Mouse (Mus musculus) hindbrain, embryonic 12.5 days (tissue): Measurements from ENCODE around the gene Zfp593. TPM values are rescaled to one million over a fixed set of nuclear protein-coding genes. Genes with fewer than 3 reads are reported as not detected.
A peak's percentile ranks its signal among the peaks of the same experiment; 100 is the strongest.

Experiments used
- ATAC-seq: fragments of 200-750 bp; cut with Nextera tagmentation; 2 replicates; pipeline ENCODE4 v1.8.0; 2017; ENCODE audit warnings: moderate TSS enrichment; ENCODE audit not compliant: low FRiP score
- H3K27ac ChIP-seq: fragments of 300-500 bp; sonication (generic); 2 replicates; pipeline ENCODE4 v1.5.1; 2016; ENCODE audit warnings: mild to moderate bottlenecking
- H3K27me3 ChIP-seq: fragments of 300-500 bp; sonication (generic); 2 replicates; pipeline ENCODE4 v1.6.1; 2016; ENCODE audit warnings: mild to moderate bottlenecking
- H3K36me3 ChIP-seq: fragments of 300-500 bp; sonication (generic); 2 replicates; pipeline ENCODE4 v1.6.1; 2016; ENCODE audit warnings: mild to moderate bottlenecking
- H3K4me1 ChIP-seq: fragments of 300-500 bp; sonication (generic); 2 replicates; pipeline ENCODE4 v1.6.1; 2016
- H3K4me2 ChIP-seq: fragments of 300-500 bp; sonication (generic); replicated peaks from 2 replicates; pipeline ENCODE4 v1.6.1; 2016; ENCODE audit warnings: mild to moderate bottlenecking
- H3K4me3 ChIP-seq: fragments of 300-500 bp; sonication (generic); 2 replicates; pipeline ENCODE4 v1.5.1; 2016; ENCODE audit warnings: mild to moderate bottlenecking
- H3K9ac ChIP-seq: fragments of 300-500 bp; sonication (generic); 2 replicates; pipeline ENCODE4 v1.6.1; 2016; ENCODE audit warnings: mild to moderate bottlenecking, moderate library complexity
- H3K9me3 ChIP-seq: fragments of 300-500 bp; sonication (generic); replicated peaks from 2 replicates; pipeline ENCODE4 v1.6.1; 2016; ENCODE audit warnings: mild to moderate bottlenecking
- WGBS: fragments of 180-500 bp; shearing (Covaris S2); methylation state at CpG from one replicate; pipeline ENCODE4 v1.1.7; 2016; 5-methylcytosine and 5-hydroxymethylcytosine counted together
- polyA plus RNA-seq: library from polyadenylated mRNA; unstranded; fragments of >200 nt; fragmentation: Nextera tagmentation; extraction: Ambion mirVana; gene quantifications from 2 replicates; pipeline ENCODE4 v1.2.1, GENCODE M21; 2016

Zfp593 gene
- 18.3 TPM in 2 replicates for polyA plus RNA-seq

DNA sequence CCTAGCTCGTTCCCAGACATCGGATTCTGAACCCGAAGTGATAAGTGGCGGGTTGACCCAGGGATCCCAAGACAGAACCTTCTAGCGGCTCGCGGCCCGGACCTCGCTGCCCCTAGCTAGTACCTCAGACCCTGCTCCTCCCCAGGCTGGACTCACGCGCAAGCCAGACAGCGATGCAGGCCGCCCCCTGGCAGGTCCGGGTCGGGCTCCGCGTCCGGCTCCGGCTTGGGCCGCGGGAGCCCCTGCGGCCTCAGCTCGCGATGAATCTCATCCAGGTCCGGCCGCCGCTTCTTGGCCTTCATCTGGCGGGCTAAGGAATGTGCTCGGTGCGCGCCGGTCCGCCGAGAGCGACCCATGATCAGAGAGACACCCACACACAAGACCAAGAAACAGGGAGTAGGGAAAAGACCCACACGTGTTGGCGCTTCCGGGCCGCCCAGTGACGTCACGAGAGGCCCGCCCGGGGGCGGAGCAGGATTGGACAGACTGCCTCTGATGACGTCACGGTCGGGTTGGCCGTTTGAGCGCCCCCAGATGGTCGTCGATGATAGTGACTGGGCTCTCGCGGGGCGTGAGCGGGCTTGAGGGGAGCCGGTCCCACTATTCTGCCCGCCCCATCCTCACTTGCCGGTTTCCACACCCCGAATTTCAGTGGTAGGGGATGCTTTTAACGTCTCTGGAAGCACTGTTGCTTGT lies at the start of gene Zfp593:
Zfp593 (minus strand) TSS at position 445 of the 696 bp plus-strand sequence.
- peak; percentile 81 for ATAC-seq
- Histone ChIP-seq H3K27ac (no peak within 1 kb of the TSS), H3K27me3 (peaks cover 43% of the 10 kb centered on the region), H3K9ac (peak within 1 kb of the TSS; percentile 83), H3K9me3 (no peaks in the 10 kb centered on the region), H3K4me1 (peaks cover 26% of the 10 kb centered on the region), H3K4me3 (peak within 1 kb of the TSS; percentile 87), H3K4me2 (peak within 1 kb of the TSS; percentile 96), H3K36me3 (no peaks in the 10 kb centered on the region)
- WGBS: under 1% methylated on average over 60 of the region's 60 CpGs

- H3K36me3 ChIP-seq: no peaks in the 10 kb centered on the region
- WGBS: 74% methylated on average over 9 of the region's 9 CpGs
- peaks cover 5% of the 10 kb centered on the region; the same call in 1 of the 2 replicates for H3K4me1 ChIP-seq
- H3K27ac ChIP-seq: no peak overlapping the region
- H3K9ac ChIP-seq: no peak overlapping the region
- ATAC-seq: no peak
- H3K27me3 ChIP-seq: peaks cover 13% of the 10 kb centered on the region
- no peak overlapping the region for H3K4me2 ChIP-seq
- no peaks in the 10 kb centered on the region for H3K9me3 ChIP-seq
- H3K4me3 ChIP-seq: no peak overlapping the region
These were observed 48.3 kb upstream of the Zfp593 start for GRCm38 (mm10) chr4:134293692-134294163.

GRCm38 (mm10) chr4:134293061-134293691 lies 47.8 kb upstream of the Zfp593 start:
- H3K9ac ChIP-seq: no peak overlapping the region
- WGBS: 72% methylated on average over 18 of the region's 18 CpGs
- no peak overlapping the region for H3K27ac ChIP-seq
- no peaks in the 10 kb centered on the region for H3K36me3 ChIP-seq
- H3K4me1 ChIP-seq: peaks cover 11% of the 10 kb centered on the region
- no peaks in the 10 kb centered on the region for H3K9me3 ChIP-seq
- peaks cover 13% of the 10 kb centered on the region for H3K27me3 ChIP-seq
- no peak for ATAC-seq
- H3K4me2 ChIP-seq: no peak overlapping the region
- H3K4me3 ChIP-seq: no peak overlapping the region

DNA sequence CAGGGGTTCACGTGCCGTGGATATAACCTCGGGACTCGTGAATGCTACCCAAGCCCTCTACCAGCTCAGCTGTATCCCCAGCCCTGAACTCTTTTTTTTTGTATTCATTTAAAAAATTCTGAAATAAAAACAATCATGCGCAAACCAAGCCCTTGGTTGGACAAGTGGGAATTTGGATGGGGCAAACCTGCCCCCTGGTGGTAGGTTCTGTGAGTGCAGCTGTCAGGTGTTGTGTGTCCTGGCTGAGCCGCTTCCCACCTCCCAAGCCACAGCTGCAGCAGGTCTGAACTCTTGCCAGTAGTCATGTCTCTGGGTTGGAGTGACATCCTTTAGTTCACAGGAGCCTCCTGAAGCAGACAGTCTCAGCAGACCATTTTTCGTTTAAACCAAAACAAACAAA lies 46.7 kb upstream of the Zfp593 start:
- no peak overlapping the region for H3K9ac ChIP-seq
- no peaks in the 10 kb centered on the region for H3K9me3 ChIP-seq
- no peaks in the 10 kb centered on the region for H3K36me3 ChIP-seq
- 24% methylated on average over 7 of the region's 7 CpGs for WGBS
- H3K4me3 ChIP-seq: no peak overlapping the region
- H3K27ac ChIP-seq: no peak overlapping the region
- ATAC-seq: no peak
- peaks cover 15% of the 10 kb centered on the region for H3K4me1 ChIP-seq
- no peak overlapping the region for H3K4me2 ChIP-seq
- H3K27me3 ChIP-seq: peaks cover 13% of the 10 kb centered on the region

- no peak for ATAC-seq
- 48% methylated on average over 11 of the region's 11 CpGs for WGBS
These were observed 43.2 kb upstream of the Zfp593 start for GRCm38 (mm10) chr4:134288397-134289256.

DNA sequence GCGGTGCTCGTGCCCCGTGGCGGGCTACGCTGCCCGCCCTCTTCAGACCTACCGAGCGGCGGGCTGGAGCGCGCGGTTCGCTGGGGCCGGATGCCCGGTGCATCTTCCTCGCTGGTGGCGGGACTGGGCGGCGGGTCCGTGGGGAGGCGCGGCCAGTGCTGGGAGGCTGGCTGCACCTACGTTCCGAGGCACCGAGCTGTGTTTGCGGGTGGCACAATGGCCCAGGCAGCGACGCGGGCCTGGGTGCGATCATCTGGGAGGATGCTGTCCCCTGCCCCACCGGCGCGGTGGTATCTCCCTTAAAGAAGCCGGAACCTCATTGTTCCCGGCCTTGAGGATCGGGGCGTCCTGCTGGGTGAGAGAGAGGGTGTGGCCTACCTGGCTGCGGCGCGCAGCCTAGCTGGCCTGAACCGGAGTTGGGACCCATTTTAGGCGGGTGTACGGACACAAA lies 42.2 kb upstream of the Zfp593 start, which contains the start of gene Pdik1l:
Pdik1l (minus strand) TSS at position 321 of the 451 bp plus-strand sequence.
- Histone ChIP-seq H3K9ac (peak within 1 kb of the TSS; percentile 99), H3K9me3 (no peaks in the 10 kb centered on the region), H3K27me3 (no peaks in the 10 kb centered on the region), H3K4me3 (peak within 1 kb of the TSS; percentile 94), H3K4me1 (peaks cover 25% of the 10 kb centered on the region), H3K27ac (peak within 1 kb of the TSS; percentile 100), H3K4me2 (peak within 1 kb of the TSS; percentile 97), H3K36me3 (peaks cover 14% of the 10 kb centered on the region)
- ATAC-seq: peak; percentile 84
- under 1% methylated on average over 43 of the region's 43 CpGs for WGBS

More at GRCm38 (mm10) chr4:134288397-134289256, 43.2 kb upstream of the Zfp593 start:
- Histone ChIP-seq H3K9me3 (no peaks in the 10 kb centered on the region), H3K9ac (peak overlapping the region; percentile 99), H3K27ac (peak overlapping the region; percentile 100), H3K4me2 (peak overlapping the region; percentile 97), H3K27me3 (peaks cover 9% of the 10 kb centered on the region), H3K36me3 (peaks cover 8% of the 10 kb centered on the region), H3K4me1 (peaks cover 25% of the 10 kb centered on the region), H3K4me3 (peak overlapping the region; percentile 94)

DNA sequence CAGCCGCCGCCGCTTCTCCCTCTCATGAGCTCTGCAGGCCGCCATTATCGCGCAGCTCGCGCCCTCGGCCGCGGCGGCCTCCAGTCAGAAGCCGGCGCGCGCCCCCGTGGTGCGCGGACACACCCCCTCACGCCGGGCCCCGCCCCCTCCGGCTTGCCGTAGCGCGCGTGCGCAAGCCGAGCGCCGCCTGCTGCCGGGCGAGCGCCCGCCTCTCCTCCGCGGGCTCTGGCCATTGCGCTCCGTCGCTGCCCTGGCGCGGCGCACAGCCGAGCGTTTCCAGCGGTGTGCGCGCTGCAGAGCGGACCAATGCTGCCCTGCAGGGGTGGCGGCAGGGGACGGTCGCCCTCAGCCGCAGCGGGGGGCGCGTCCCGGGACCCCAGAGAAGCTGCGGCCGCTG lies 41.8 kb upstream of the Zfp593 start:
- H3K4me3 ChIP-seq: peak overlapping the region; percentile 94
- peak overlapping the region; percentile 100 for H3K27ac ChIP-seq
- peak; percentile 97 for ATAC-seq
- no peaks in the 10 kb centered on the region for H3K9me3 ChIP-seq
- peaks cover 25% of the 10 kb centered on the region for H3K4me1 ChIP-seq
- peak overlapping the region; percentile 97 for H3K4me2 ChIP-seq
- WGBS: under 1% methylated on average over 55 of the region's 59 CpGs
- no peaks in the 10 kb centered on the region for H3K27me3 ChIP-seq
- H3K9ac ChIP-seq: peak overlapping the region; percentile 99
- peaks cover 15% of the 10 kb centered on the region for H3K36me3 ChIP-seq

DNA sequence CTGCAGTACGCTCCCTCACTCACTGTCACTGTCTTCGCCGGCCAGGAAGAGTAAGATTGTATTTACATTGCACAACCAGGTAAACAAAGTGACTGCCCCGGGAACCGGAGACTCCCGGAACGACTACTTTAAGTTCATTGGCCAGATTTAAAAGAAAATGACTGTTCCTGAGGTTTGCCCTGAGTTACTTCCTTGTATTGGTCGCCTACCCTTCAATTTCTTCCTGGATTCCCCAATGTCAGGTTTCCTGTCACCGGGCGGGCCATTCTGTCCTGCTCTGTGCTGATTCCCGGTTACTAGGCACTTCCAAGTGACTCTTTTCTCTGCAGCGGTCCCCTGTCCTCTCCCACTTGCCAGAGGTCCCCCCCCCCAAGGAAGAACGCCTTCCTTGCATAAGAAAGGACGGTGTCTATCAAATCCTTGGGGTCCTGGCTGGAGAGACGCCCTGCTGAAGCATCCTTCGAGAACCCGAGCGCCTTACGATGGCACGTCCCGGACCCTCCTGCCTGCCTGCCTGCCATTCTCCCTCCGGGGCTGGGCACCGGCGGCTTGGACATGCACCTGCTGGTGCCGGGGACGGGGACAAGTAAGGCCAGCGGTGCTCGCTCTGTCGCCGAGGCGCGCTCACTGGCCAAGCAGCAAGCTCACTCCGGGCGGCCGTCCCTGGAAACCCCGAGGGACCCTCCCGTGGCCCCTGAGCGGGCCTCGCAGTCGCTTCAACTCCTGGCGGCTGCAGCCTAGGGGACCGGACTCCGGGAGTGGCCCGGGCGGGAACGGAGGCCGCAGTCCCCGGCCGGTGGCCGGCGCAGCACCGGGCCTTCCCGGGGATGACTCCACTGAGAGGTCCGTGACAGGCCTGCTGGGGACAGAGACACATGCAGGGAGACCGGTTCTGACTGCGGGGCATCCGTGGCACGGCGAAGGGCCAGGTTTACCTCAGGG lies 41.1 kb upstream of the Zfp593 start:
- Histone ChIP-seq H3K4me2 (peak overlapping the region; percentile 97), H3K9me3 (no peaks in the 10 kb centered on the region), H3K27ac (peak overlapping the region; percentile 100), H3K27me3 (no peaks in the 10 kb centered on the region), H3K4me3 (peak overlapping the region; percentile 94), H3K9ac (peak overlapping the region; percentile 99), H3K4me1 (peaks cover 25% of the 10 kb centered on the region), H3K36me3 (peaks cover 21% of the 10 kb centered on the region)
- ATAC-seq: peak; percentile 74
- WGBS: 3% methylated on average over 53 of the region's 59 CpGs

- H3K4me3 ChIP-seq: no peak overlapping the region
- no peaks in the 10 kb centered on the region for H3K27me3 ChIP-seq
- H3K4me1 ChIP-seq: peaks cover 25% of the 10 kb centered on the region
- peaks cover 30% of the 10 kb centered on the region for H3K36me3 ChIP-seq
- no peak overlapping the region for H3K9ac ChIP-seq
- H3K27ac ChIP-seq: no peak overlapping the region
- ATAC-seq: no peak
- no peak overlapping the region for H3K4me2 ChIP-seq
- 92% methylated on average over 2 of the region's 2 CpGs for WGBS
- no peaks in the 10 kb centered on the region for H3K9me3 ChIP-seq
These were observed 39.5 kb upstream of the Zfp593 start for GRCm38 (mm10) chr4:134284942-134285341.

DNA sequence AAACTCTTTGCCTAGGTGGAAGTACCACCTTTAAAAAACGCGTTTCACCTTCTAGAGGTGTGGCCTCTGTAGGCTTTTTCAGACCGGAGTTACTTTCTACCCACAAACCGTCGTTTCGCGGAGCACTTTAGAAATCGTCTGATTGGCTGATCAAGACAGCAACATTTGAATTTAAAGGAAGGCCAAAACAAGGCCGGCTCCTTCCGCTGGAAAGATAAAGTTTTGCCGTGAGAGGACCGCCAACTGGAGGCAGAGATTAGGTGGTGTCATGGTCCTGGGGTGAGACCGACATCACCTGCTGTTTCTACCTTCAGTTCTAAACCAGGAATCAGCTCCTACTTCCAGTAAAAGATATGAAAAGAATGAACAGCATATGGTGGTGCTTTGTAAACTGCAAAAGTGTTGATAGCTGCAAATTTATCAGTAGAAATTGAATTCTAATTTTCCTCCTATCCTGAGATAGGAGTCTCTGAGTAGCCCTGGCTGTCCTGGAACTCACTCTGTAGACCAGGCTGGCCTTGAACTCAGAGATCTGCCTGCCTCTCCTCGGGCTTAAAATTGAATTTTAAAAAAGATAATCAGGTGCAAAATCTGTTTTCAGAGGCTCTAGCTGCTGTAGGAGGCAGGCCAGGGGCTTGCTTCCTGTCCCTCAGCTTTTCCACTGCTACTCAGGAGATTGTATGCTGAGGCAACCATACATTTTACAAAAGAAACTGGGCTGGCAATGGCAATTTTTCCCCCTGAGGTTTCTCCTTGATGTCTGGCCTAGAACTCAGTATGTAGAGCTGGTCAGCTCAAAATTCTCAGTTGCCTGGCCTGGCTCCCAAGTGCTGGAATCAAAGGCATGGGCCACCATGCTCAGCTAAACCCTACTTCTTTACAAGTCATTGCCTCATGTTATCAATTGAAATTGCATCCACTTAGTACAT lies 28.3 kb upstream of the Zfp593 start:
- H3K9me3 ChIP-seq: no peaks in the 10 kb centered on the region
- no peak overlapping the region for H3K27ac ChIP-seq
- H3K4me3 ChIP-seq: no peak overlapping the region
- H3K4me1 ChIP-seq: no peaks in the 10 kb centered on the region
- WGBS: 6% methylated on average over 14 of the region's 14 CpGs
- H3K9ac ChIP-seq: 0 out of 2 replicates have a peak overlapping the region, but pooled peaks have one; percentile 13
- ATAC-seq: no peak
- no peaks in the 10 kb centered on the region for H3K27me3 ChIP-seq
- H3K4me2 ChIP-seq: peak overlapping the region; percentile 11; the same call in 1 of the 2 replicates
- peaks cover 25% of the 10 kb centered on the region for H3K36me3 ChIP-seq
